8 mouse cellular contexts compared by ENCODE assay signal in the genomic region with DNA sequence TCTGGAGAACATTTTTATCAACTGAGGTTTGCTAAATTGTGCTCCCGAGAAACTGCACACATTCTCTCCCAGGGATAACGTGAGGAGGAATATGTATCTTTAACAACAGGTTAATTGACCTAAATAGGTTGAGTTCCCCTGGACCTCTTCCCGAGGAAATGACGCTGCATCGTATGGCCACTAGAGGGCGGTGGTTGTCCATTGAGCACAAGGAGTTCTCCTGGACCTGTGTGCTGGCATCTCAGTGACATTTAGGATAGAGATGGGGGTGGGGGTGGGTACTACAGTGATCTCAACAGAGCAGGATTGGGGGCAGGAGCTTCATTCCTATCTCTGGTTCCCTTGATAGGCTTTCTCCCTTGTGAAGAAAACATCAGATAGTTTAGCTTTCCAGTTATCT. TPM values are rescaled to one million over a fixed set of nuclear protein-coding genes. Genes with fewer than 3 reads are reported as not detected.
A peak's percentile ranks its signal among the peaks of the same experiment; 100 is the strongest.
DNase-seq lines count a peak whose midpoint lies in the region; ATAC-seq and TF ChIP-seq lines count a peak whose summit lies in the region.

No protein-coding gene starts in this region.

- no peak overlapping the region for H3K4me3 ChIP-seq in forebrain, embryonic 14.5 days (ENCODE audit: low read depth, low read length)
- H3K4me3 ChIP-seq in forebrain, embryonic 12.5 days (replicated peaks) = no peak overlapping the region
- no peak overlapping the region for H3K4me3 ChIP-seq in stomach, postnatal 0 days (ENCODE audit: low read depth, low read length)

- H3K9ac ChIP-seq in forebrain, embryonic 14.5 days (ENCODE audit: low read length) = no peak overlapping the region
- no peak overlapping the region for H3K9ac ChIP-seq in forebrain, embryonic 12.5 days
- no peak overlapping the region for H3K9ac ChIP-seq in stomach, postnatal 0 days (ENCODE audit: low read length)

- no peaks in the 10 kb centered on the region for H3K36me3 ChIP-seq in forebrain, embryonic 14.5 days (ENCODE audit: control insufficient read depth, insufficient read depth, low read length)
- H3K36me3 ChIP-seq in forebrain, embryonic 12.5 days (replicated peaks) = no peaks in the 10 kb centered on the region
- H3K36me3 ChIP-seq in stomach, postnatal 0 days (ENCODE audit: control insufficient read depth, insufficient read depth, low read length) = no peaks in the 10 kb centered on the region

- WGBS in forebrain, embryonic 14.5 days = 27% methylated on average over 6 of the region's 6 CpGs
- 27% methylated on average over 6 of the region's 6 CpGs for WGBS in forebrain, embryonic 12.5 days
- WGBS in stomach, postnatal 0 days = 23% methylated on average over 6 of the region's 6 CpGs

- H3K27me3 ChIP-seq in forebrain, embryonic 14.5 days (replicated peaks; ENCODE audit: control insufficient read depth, insufficient read depth, low read length) = no peaks in the 10 kb centered on the region
- H3K27me3 ChIP-seq in forebrain, embryonic 12.5 days = no peaks in the 10 kb centered on the region
- H3K27me3 ChIP-seq in stomach, postnatal 0 days (ENCODE audit: control insufficient read depth, insufficient read depth, low read length) = no peaks in the 10 kb centered on the region

- TF ChIP-seq EP300 in stomach, postnatal 0 days (optimal IDR thresholded peaks at IDR 0.05) = no peak

- no peak overlapping the region for H3K4me2 ChIP-seq in forebrain, embryonic 14.5 days (ENCODE audit: low read length)
- H3K4me2 ChIP-seq in forebrain, embryonic 12.5 days = no peak overlapping the region
- H3K4me2 ChIP-seq in stomach, postnatal 0 days (replicated peaks; ENCODE audit: low read depth) = no peak overlapping the region

- ATAC-seq in forebrain, embryonic 14.5 days = no peak
- no peak for ATAC-seq in forebrain, embryonic 12.5 days (ENCODE audit: low FRiP score)
- no peak for ATAC-seq in stomach, postnatal 0 days (ENCODE audit: low FRiP score, low TSS enrichment)

- peak; percentile 91 for TF ChIP-seq CTCF in stomach, postnatal 0 days (IDR thresholded peaks at IDR 0.05; ENCODE audit: low read depth)

- no peak overlapping the region for H3K27ac ChIP-seq in forebrain, embryonic 14.5 days (ENCODE audit: low read depth, low read length)
- H3K27ac ChIP-seq in forebrain, embryonic 12.5 days = no peak overlapping the region
- no peak overlapping the region for H3K27ac ChIP-seq in stomach, postnatal 0 days (replicated peaks)

- H3K9me3 ChIP-seq in forebrain, embryonic 14.5 days (replicated peaks; ENCODE audit: control insufficient read depth, low read length) = no peaks in the 10 kb centered on the region; the same call in 1 of the 2 replicates
- no peaks in the 10 kb centered on the region for H3K9me3 ChIP-seq in forebrain, embryonic 12.5 days
- no peaks in the 10 kb centered on the region for H3K9me3 ChIP-seq in stomach, postnatal 0 days (ENCODE audit: control insufficient read depth, low read length)

- peak; percentile 71 for DNase-seq in forebrain, embryonic 14.5 days (ENCODE audit: low spot score)
- peak; percentile 22 to 32 for DNase-seq in right cerebral cortex, adult 2 months (ENCODE audit: low spot score in 2 of 2)
- no peak for DNase-seq in right cerebral cortex, postnatal 36 days (ENCODE audit: low spot score in 2 of 2)
- peak; percentile 25 for DNase-seq in cerebellum, adult 9-11 months
- DNase-seq in induced T-regulatory cell, adult 2 months (ENCODE audit: low read depth) = peak; percentile 75
- DNase-seq in lung, postnatal 25 days (ENCODE audit: low spot score) = peak; percentile 23
- DNase-seq in stomach, postnatal 0 days (ENCODE audit: low spot score) = peak; percentile 72

- no peaks in the 10 kb centered on the region for H3K4me1 ChIP-seq in forebrain, embryonic 14.5 days (ENCODE audit: control insufficient read depth, insufficient read depth, low read length)
- no peaks in the 10 kb centered on the region for H3K4me1 ChIP-seq in forebrain, embryonic 12.5 days
- H3K4me1 ChIP-seq in stomach, postnatal 0 days (replicated peaks; ENCODE audit: control insufficient read depth, insufficient read depth) = no peaks in the 10 kb centered on the region

RNA-seq across cellular contexts. Expression of gene Zfp157, which starts 32.3 kb away (rescaled TPM):
- 70.1 and 78.7 TPM in 2 replicates for polyA plus RNA-seq in forebrain, embryonic 14.5 days (2014; fragmentation: Nextera tagmentation; extraction: Ambion mirVana)
- polyA plus RNA-seq in forebrain, embryonic 12.5 days (2016; fragmentation: Nextera tagmentation; extraction: Ambion mirVana) = 63.7 and 64.7 TPM in 2 replicates
- 9.1 and 10.5 TPM in 2 replicates for polyA plus RNA-seq in stomach, postnatal 0 days (2015; fragmentation: Nextera tagmentation; extraction: Ambion mirVana)

Comparison
In these comparisons a context has a peak if more than half of its experiments do, and no peak if none do; other contexts are left out.
1. DNase-seq: peak in forebrain, embryonic 14.5 days (single experiment), right cerebral cortex, adult 2 months (2 of 2), cerebellum, adult 9-11 months (single experiment), induced T-regulatory cell, adult 2 months (single experiment), lung, postnatal 25 days (single experiment) and stomach, postnatal 0 days (single experiment); none in right cerebral cortex, postnatal 36 days (0 of 2).